Mouse (Mus musculus): ENCODE results near the gene Nav2.

GRCm38 (mm10) chr7:49093596-49093995 is 185.1 kb downstream of the Nav2 start:
- TF ChIP-seq CTCF (conservative IDR thresholded peaks at IDR 0.05; ENCODE audit: low read length), result no peak
- TF ChIP-seq NANOG (IDR thresholded peaks at IDR 0.05; ENCODE audit: borderline replicate concordance, low read length), result no peak
- no peak for TF ChIP-seq POU5F1 (IDR thresholded peaks at IDR 0.05; ENCODE audit: borderline replicate concordance, low read length)

All from E14TG2a.4 (cell line).